Mouse (Mus musculus) testis, postnatal 10 days (tissue): ENCODE results near the gene Man2b2.

ENCODE experiments used
- DNase-seq: peaks from one replicate; pipeline ENCODE4 v3.0.0; 2021; ENCODE audit warnings: low spot score

The Man2b2 gene

GRCm38 (mm10) chr5:36829913-36830879 lies at the start of gene Man2b2:
Gene Man2b2 (minus strand): TSS chr5:36830653.
- DNase-seq = peak; percentile 97

- no peak for DNase-seq
Observed at GRCm38 (mm10) chr5:36878801-36879200, 48.3 kb upstream of the Man2b2 start.

GRCm38 (mm10) chr5:36877641-36878040 lies 47.2 kb upstream of the Man2b2 start:
- DNase-seq = no peak

GRCm38 (mm10) chr5:36876777-36877396 lies 46.4 kb upstream of the Man2b2 start:
- no peak for DNase-seq

GRCm38 (mm10) chr5:36875956-36876355 lies 45.5 kb upstream of the Man2b2 start:
- no peak for DNase-seq

- no peak for DNase-seq
Observed at GRCm38 (mm10) chr5:36870916-36871315, 40.5 kb upstream of the Man2b2 start.

GRCm38 (mm10) chr5:36869578-36870236 lies 39.3 kb upstream of the Man2b2 start:
- DNase-seq = no peak

GRCm38 (mm10) chr5:36869186-36869577 lies 38.7 kb upstream of the Man2b2 start:
- no peak for DNase-seq

GRCm38 (mm10) chr5:36868266-36869090 lies 38.0 kb upstream of the Man2b2 start, which contains the start of gene Ppp2r2c:
Gene Ppp2r2c (plus strand): TSS chr5:36868513.
- DNase-seq = no peak

GRCm38 (mm10) chr5:36867561-36867960 lies 37.1 kb upstream of the Man2b2 start:
- DNase-seq = no peak

GRCm38 (mm10) chr5:36866701-36867250 lies 36.3 kb upstream of the Man2b2 start:
- no peak for DNase-seq

- no peak for DNase-seq
Observed at GRCm38 (mm10) chr5:36861084-36861483, 30.6 kb upstream of the Man2b2 start.

GRCm38 (mm10) chr5:36857546-36857945 lies 27.1 kb upstream of the Man2b2 start:
- DNase-seq = no peak

- DNase-seq = no peak
Observed at GRCm38 (mm10) chr5:36856529-36856928, 26.1 kb upstream of the Man2b2 start.

GRCm38 (mm10) chr5:36855180-36855579 lies 24.7 kb upstream of the Man2b2 start:
- no peak for DNase-seq

- DNase-seq = no peak
Observed at GRCm38 (mm10) chr5:36851572-36851971, 21.1 kb upstream of the Man2b2 start.

GRCm38 (mm10) chr5:36844490-36844889 lies 14.0 kb upstream of the Man2b2 start:
- DNase-seq = no peak

GRCm38 (mm10) chr5:36841701-36842100 lies 11.2 kb upstream of the Man2b2 start:
- DNase-seq = no peak

- DNase-seq = no peak
Observed at GRCm38 (mm10) chr5:36840092-36840491, 9.6 kb upstream of the Man2b2 start.

- no peak for DNase-seq
Observed at GRCm38 (mm10) chr5:36839602-36840001, 9.1 kb upstream of the Man2b2 start.

GRCm38 (mm10) chr5:36839032-36839431 lies 8.6 kb upstream of the Man2b2 start:
- no peak for DNase-seq
